Mouse (Mus musculus) spleen, adult 2 months (tissue): ENCODE measurements around the gene Cdh23.

ENCODE experiments used
- CTCF ChIP-seq: fragments of 200-500 bp; IDR thresholded peaks from 2 replicates; pipeline ENCODE4 v1.5.1; 2011; ENCODE audit warnings: mild to moderate bottlenecking, inconsistent platforms; ENCODE audit not compliant: insufficient read depth, insufficient read length, insufficient replicate concordance; ENCODE audit errors: extremely low read depth
- POLR2A ChIP-seq: fragments of 200-500 bp; IDR thresholded peaks from 2 replicates; pipeline ENCODE4 v1.6.1; 2011; ENCODE audit warnings: low read depth, low read length, inconsistent platforms

DNA sequence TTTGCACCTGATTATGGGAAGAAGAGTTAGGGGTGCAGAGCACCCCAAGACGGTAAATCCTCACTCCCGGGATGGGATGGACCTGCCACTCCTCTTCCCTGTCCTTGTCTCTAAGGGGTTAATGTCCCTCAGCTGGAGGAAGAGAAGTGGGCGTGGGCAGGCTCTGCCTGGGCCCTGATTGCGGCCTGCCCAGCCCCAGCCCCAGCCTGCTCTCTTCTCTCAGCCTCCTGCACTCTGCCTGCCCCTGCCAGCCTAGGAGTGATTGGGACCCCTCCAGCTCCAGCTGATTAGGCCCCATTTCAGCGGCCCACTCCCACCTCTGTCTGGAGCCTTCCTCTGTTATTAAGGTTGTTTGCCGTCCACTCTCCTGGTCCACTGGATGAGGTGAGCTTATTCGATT, 133.3 kb downstream of the Cdh23 start:
- TF ChIP-seq CTCF (no peak), POLR2A (no peak)
